Mouse (Mus musculus) lung, embryonic 14.5 days (tissue): ENCODE data around the gene Phf6. TPM values are rescaled to one million over a fixed set of nuclear protein-coding genes. Genes with fewer than 3 reads are reported as not detected.
A peak's percentile ranks its signal among the peaks of the same experiment; 100 is the strongest.
"Not testable (repeated sequence)": the region's sequence is repeated elsewhere in the genome, so short reads cannot be mapped to it uniquely, and the experiment has no call there.

Source experiments
- ATAC-seq: fragments of 200-750 bp; cut with Nextera tagmentation; 2 replicates; pipeline ENCODE4 v1.8.0; 2017; ENCODE audit warnings: mild to moderate bottlenecking, moderate TSS enrichment, moderate library complexity; ENCODE audit not compliant: insufficient read depth
- DNase-seq: peaks from one replicate; pipeline ENCODE4 v3.0.0-alpha.2; 2015
- H3K27ac ChIP-seq: fragments of 300-500 bp; sonication (generic); 2 replicates; pipeline ENCODE4 v1.5.1; 2014; ENCODE audit warnings: low read depth, mild to moderate bottlenecking, moderate library complexity
- H3K27me3 ChIP-seq: fragments of 300-500 bp; sonication (generic); 2 replicates; pipeline ENCODE4 v1.6.1; 2014; ENCODE audit warnings: low read length, control low read depth; ENCODE audit not compliant: insufficient read depth
- H3K36me3 ChIP-seq: fragments of 300-500 bp; sonication (generic); 2 replicates; pipeline ENCODE4 v1.6.1; 2014; ENCODE audit warnings: control low read depth; ENCODE audit not compliant: insufficient read depth
- H3K4me1 ChIP-seq: fragments of 300-500 bp; sonication (generic); 2 replicates; pipeline ENCODE4 v1.6.1; 2014; ENCODE audit warnings: antibody characterized with exemption, control low read depth; ENCODE audit not compliant: insufficient read depth
- H3K4me2 ChIP-seq: fragments of 300-500 bp; sonication (generic); 2 replicates; pipeline ENCODE4 v1.6.1; 2014; ENCODE audit warnings: mild to moderate bottlenecking
- H3K4me3 ChIP-seq: fragments of 300-500 bp; sonication (generic); 2 replicates; pipeline ENCODE4 v1.5.1; 2014; ENCODE audit warnings: low read depth, low read length
- H3K9ac ChIP-seq: fragments of 300-500 bp; sonication (generic); 2 replicates; pipeline ENCODE4 v1.6.1; 2014
- H3K9me3 ChIP-seq: fragments of 300-500 bp; sonication (generic); 2 replicates; pipeline ENCODE4 v1.6.1; 2016; ENCODE audit warnings: low read depth, low read length, control low read depth
- CTCF ChIP-seq: IDR thresholded peaks from 2 replicates; pipeline ENCODE4 v1.5.1; 2016; ENCODE audit warnings: antibody characterized with exemption, low read depth
- WGBS: fragments of 180-500 bp; shearing (Covaris S2); extraction: QIAGEN DNeasy Blood & Tissue Kit; methylation state at CpG from one replicate; pipeline ENCODE4 v1.1.7; 2014; 5-methylcytosine and 5-hydroxymethylcytosine counted together
- polyA plus RNA-seq: library from polyadenylated mRNA; unstranded; fragments of >200 nt; fragmentation: Nextera tagmentation; extraction: Ambion mirVana; gene quantifications from 2 replicates; pipeline ENCODE4 v1.2.1, GENCODE M21; 2014

Phf6 gene
- 55.1 and 56.5 TPM in 2 replicates for polyA plus RNA-seq

- H3K4me3 ChIP-seq = peak within 1 kb of the TSS; percentile 63
- peak; percentile 100 for ATAC-seq
- WGBS = 7% methylated on average over 53 of the region's 54 CpGs
These were observed at the start of gene Phf6 for GRCm38 (mm10) chrX:52911587-52912371. Phf6 (plus strand) TSS chrX:52912266.

GRCm38 (mm10) chrX:52864126-52864525, 47.9 kb upstream of the Phf6 start:
- H3K4me2 ChIP-seq = no peak overlapping the region
- H3K36me3 ChIP-seq = no peaks in the 10 kb centered on the region
- H3K4me3 ChIP-seq = no peak overlapping the region
- no peaks in the 10 kb centered on the region for H3K4me1 ChIP-seq
- ATAC-seq = no peak
- peak; percentile 55 for TF ChIP-seq CTCF
- peak; percentile 63 for DNase-seq
- 51% methylated on average over 2 of the region's 2 CpGs for WGBS
- no peaks in the 10 kb centered on the region for H3K9me3 ChIP-seq
- no peak overlapping the region for H3K9ac ChIP-seq
- no peak overlapping the region for H3K27ac ChIP-seq
- H3K27me3 ChIP-seq = no peaks in the 10 kb centered on the region

More at GRCm38 (mm10) chrX:52911587-52912371, at the start of gene Phf6:
- Histone ChIP-seq H3K4me2 (peak within 1 kb of the TSS; percentile 64), H3K36me3 (no peaks in the 10 kb centered on the region), H3K27ac (peak within 1 kb of the TSS; percentile 87), H3K4me1 (no peaks in the 10 kb centered on the region), H3K27me3 (no peaks in the 10 kb centered on the region), H3K9me3 (no peaks in the 10 kb centered on the region), H3K9ac (peak within 1 kb of the TSS; percentile 78)
- DNase-seq = peak; percentile 95
- no peak for TF ChIP-seq CTCF

GRCm38 (mm10) chrX:52898486-52898885, 13.6 kb upstream of the Phf6 start:
- not testable (repeated sequence) for H3K36me3 ChIP-seq, ATAC-seq, DNase-seq, H3K9ac ChIP-seq, H3K9me3 ChIP-seq, H3K27me3 ChIP-seq, H3K4me2 ChIP-seq, H3K4me3 ChIP-seq, H3K4me1 ChIP-seq, H3K27ac ChIP-seq
- 62% methylated on average over 17 of the region's 27 CpGs for WGBS

- DNase-seq = no peak
- 8% methylated on average over 26 of the region's 26 CpGs for WGBS
- Histone ChIP-seq H3K4me2 (peak overlapping the region; percentile 64), H3K9ac (peak overlapping the region; percentile 78), H3K4me1 (no peaks in the 10 kb centered on the region), H3K4me3 (peak overlapping the region; percentile 63), H3K27me3 (no peaks in the 10 kb centered on the region), H3K27ac (peak overlapping the region; percentile 87), H3K36me3 (no peaks in the 10 kb centered on the region), H3K9me3 (no peaks in the 10 kb centered on the region)
- ATAC-seq = peak; percentile 60; the same call in 1 of the 2 replicates
- TF ChIP-seq CTCF = no peak
These were observed 284 bp downstream of the Phf6 start for GRCm38 (mm10) chrX:52912372-52912728.

GRCm38 (mm10) chrX:52912826-52913701, 998 bp downstream of the Phf6 start:
- H3K9me3 ChIP-seq = no peaks in the 10 kb centered on the region
- H3K27ac ChIP-seq = no peak overlapping the region
- 9% methylated on average over 31 of the region's 31 CpGs for WGBS
- H3K4me3 ChIP-seq = peak overlapping the region; percentile 63
- TF ChIP-seq CTCF = no peak
- no peaks in the 10 kb centered on the region for H3K27me3 ChIP-seq
- peak overlapping the region; percentile 64 for H3K4me2 ChIP-seq
- ATAC-seq = no peak
- peak overlapping the region; percentile 78 for H3K9ac ChIP-seq
- no peaks in the 10 kb centered on the region for H3K4me1 ChIP-seq
- no peaks in the 10 kb centered on the region for H3K36me3 ChIP-seq
- peak; percentile 38 for DNase-seq

- WGBS = 45% methylated on average over 4 of the region's 4 CpGs
- ATAC-seq (no peak), DNase-seq (peak; percentile 14)
- H3K4me2 ChIP-seq = peak overlapping the region; percentile 64
- peak overlapping the region; percentile 78; the same call in 1 of the 2 replicates for H3K9ac ChIP-seq
- H3K36me3 ChIP-seq = no peaks in the 10 kb centered on the region
- no peaks in the 10 kb centered on the region for H3K27me3 ChIP-seq
- H3K9me3 ChIP-seq = no peaks in the 10 kb centered on the region
- H3K27ac ChIP-seq = no peak overlapping the region
- TF ChIP-seq CTCF = no peak
- H3K4me3 ChIP-seq = peak overlapping the region; percentile 63
- H3K4me1 ChIP-seq = no peaks in the 10 kb centered on the region
These were observed 1.8 kb downstream of the Phf6 start for GRCm38 (mm10) chrX:52913856-52914255.

- Histone ChIP-seq H3K4me3 (no peak overlapping the region), H3K36me3 (no peaks in the 10 kb centered on the region), H3K9me3 (no peaks in the 10 kb centered on the region), H3K27me3 (no peaks in the 10 kb centered on the region), H3K4me1 (no peaks in the 10 kb centered on the region), H3K27ac (no peak overlapping the region), H3K9ac (no peak overlapping the region), H3K4me2 (no peak overlapping the region)
- TF ChIP-seq CTCF = no peak
- DNase-seq (no peak), ATAC-seq (no peak)
These were observed 2.6 kb downstream of the Phf6 start for GRCm38 (mm10) chrX:52914705-52915104.
